Mouse (Mus musculus): ENCODE data around the gene 1700037H04Rik. TPM values are rescaled to one million over a fixed set of nuclear protein-coding genes. Genes with fewer than 3 reads are reported as not detected.

1700037H04Rik gene
- polyA plus RNA-seq, 1 experiment from 2014 or later = 99.0 TPM

DNA sequence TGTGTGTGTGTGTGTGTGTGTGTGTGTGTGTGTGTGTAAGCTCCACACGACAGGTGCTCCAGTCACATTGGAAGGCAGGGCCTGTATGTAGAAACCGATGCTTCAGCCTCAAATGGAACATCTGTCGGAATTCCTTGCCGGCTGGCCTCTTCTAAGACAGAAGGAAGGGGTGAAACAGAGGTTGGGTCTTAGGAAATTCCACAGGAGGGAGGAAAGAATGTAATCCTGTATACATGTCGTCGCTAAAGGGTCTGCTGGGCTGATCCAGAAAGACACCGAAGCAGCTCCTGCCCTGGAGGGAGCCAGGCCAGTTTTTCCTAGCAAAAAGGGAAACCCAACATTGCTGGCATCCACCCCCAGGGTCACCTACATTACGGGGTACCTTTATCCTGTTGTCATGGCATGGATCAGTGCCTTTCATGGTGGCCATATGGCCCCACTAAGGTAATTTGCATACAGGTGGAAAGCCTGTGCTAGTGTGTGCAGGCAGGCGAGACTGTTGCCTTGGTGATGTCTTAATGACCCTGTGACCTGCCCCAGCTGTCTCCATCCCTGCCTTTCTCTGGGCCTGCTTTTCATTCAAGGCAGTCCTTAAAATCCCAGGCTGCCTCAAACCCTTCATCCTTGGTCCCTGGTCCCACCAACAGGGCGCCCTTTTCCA lies 30.6 kb upstream of the 1700037H04Rik start:
- Histone ChIP-seq H3K27ac (replicated peaks) (peak overlapping the region; percentile 84), H3K4me3 (no peak overlapping the region), H3K9ac (peak overlapping the region; percentile 45), H3K4me1 (replicated peaks) (peaks cover 49% of the 10 kb centered on the region), H3K36me3 (peaks cover 32% of the 10 kb centered on the region), H3K9me3 (no peaks in the 10 kb centered on the region), H3K4me2 (peak overlapping the region; percentile 24), H3K27me3 (no peaks in the 10 kb centered on the region)
- 22% methylated on average over 10 of the region's 10 CpGs for WGBS
- ATAC-seq (ENCODE audit: low read depth) = peak; percentile 51

DNA sequence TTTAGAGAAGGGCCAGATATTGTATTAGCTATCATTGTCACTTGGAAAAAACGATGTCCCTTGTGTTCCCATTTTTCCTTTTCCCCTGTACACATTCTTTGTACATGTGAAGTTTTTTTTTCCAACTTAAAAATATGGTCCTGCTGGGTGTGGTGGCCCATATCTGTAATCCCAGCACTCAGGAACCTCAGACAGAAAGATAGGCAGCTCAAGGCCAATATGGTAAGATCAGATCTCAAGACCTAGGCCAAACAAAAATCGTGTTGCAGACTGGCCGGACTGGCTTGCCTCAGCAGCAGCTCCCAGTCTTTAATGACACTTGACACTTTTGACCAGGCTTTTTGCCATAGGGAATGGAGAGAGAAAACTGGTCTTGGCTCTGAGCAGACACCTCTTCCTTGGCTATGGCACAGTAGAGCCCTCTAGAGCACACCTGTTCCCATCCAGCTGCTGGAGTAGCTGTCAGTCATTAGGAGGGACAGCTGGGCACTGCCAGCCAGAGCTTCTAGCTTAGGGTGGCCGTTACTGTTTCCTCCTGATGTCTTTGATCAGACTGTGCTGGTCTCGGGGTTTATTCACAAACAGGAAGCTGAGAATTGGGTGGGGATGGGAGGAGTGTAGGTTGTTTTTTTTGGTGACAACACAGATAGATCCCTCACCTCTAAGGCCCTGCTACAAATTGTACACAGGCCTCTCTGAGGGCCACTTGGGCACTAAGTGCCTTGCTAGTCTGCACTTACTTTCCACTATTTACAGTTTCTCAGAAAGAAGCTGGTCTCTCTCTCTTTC lies 29.8 kb upstream of the 1700037H04Rik start:
- 39% methylated on average over 5 of the region's 5 CpGs for WGBS
- H3K4me2 ChIP-seq = peak overlapping the region; percentile 24
- no peaks in the 10 kb centered on the region for H3K27me3 ChIP-seq
- peak overlapping the region; percentile 84 for H3K27ac ChIP-seq (replicated peaks)
- H3K9me3 ChIP-seq = no peaks in the 10 kb centered on the region
- peaks cover 49% of the 10 kb centered on the region for H3K4me1 ChIP-seq (replicated peaks)
- H3K36me3 ChIP-seq = peaks cover 24% of the 10 kb centered on the region
- ATAC-seq (ENCODE audit: low read depth) = no peak
- H3K4me3 ChIP-seq = no peak overlapping the region
- peak overlapping the region; percentile 45; the same call in 1 of the 2 replicates for H3K9ac ChIP-seq

DNA sequence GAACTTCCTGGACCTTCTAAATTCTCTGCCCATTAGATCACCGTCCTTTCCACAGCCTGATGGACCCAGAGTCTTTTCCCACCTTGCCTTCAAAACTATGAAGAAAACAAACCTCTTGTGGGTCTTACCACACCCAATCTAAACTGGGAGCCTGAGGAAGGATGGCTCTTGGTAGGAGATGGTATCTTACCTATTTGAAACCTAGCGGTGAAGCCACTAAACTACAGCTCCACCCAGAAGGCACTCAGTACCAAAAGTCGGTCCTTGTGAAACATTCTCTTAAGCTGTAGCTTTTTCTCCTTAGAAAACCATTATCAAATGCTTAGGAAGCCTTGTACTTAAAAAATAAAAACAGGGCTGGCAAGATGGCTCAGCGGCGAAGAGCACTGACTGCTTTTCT lies 28.4 kb upstream of the 1700037H04Rik start:
- H3K27me3 ChIP-seq = no peaks in the 10 kb centered on the region
- no peak overlapping the region; the same call in 1 of the 2 replicates for H3K4me3 ChIP-seq
- WGBS = 96% methylated on average over 5 of the region's 5 CpGs
- H3K9me3 ChIP-seq = no peaks in the 10 kb centered on the region
- peak overlapping the region; percentile 73 for H3K4me2 ChIP-seq
- peaks cover 49% of the 10 kb centered on the region for H3K4me1 ChIP-seq (replicated peaks)
- H3K27ac ChIP-seq (replicated peaks) = no peak overlapping the region
- ATAC-seq (ENCODE audit: low read depth) = no peak
- peaks cover 10% of the 10 kb centered on the region for H3K36me3 ChIP-seq
- H3K9ac ChIP-seq = no peak overlapping the region

DNA sequence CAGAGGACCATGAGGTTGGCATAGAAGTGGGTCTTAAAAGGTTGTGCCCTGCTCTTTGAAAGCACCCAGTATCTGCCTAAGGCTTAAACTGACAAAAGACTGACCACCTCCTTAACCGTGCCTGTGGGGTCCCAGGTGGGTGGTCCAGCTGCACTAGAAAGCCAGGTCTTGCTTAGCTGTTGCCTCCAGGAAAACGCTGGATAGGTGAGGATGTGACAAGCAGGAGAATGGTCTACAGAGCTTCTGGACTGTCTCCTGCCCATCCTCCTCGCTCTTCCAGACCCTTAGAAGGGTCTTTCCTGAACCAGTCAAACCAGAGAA lies 27.7 kb upstream of the 1700037H04Rik start:
- no peaks in the 10 kb centered on the region for H3K9me3 ChIP-seq
- H3K27ac ChIP-seq (replicated peaks) = peak overlapping the region; percentile 86
- H3K4me3 ChIP-seq = peak overlapping the region; percentile 71
- ATAC-seq (ENCODE audit: low read depth) = no peak
- H3K27me3 ChIP-seq = no peaks in the 10 kb centered on the region
- peaks cover 49% of the 10 kb centered on the region for H3K4me1 ChIP-seq (replicated peaks)
- peaks cover 2% of the 10 kb centered on the region; the same call in 1 of the 2 replicates for H3K36me3 ChIP-seq
- H3K4me2 ChIP-seq = peak overlapping the region; percentile 73
- peak overlapping the region; percentile 79 for H3K9ac ChIP-seq
- 27% methylated on average over 3 of the region's 3 CpGs for WGBS

DNA sequence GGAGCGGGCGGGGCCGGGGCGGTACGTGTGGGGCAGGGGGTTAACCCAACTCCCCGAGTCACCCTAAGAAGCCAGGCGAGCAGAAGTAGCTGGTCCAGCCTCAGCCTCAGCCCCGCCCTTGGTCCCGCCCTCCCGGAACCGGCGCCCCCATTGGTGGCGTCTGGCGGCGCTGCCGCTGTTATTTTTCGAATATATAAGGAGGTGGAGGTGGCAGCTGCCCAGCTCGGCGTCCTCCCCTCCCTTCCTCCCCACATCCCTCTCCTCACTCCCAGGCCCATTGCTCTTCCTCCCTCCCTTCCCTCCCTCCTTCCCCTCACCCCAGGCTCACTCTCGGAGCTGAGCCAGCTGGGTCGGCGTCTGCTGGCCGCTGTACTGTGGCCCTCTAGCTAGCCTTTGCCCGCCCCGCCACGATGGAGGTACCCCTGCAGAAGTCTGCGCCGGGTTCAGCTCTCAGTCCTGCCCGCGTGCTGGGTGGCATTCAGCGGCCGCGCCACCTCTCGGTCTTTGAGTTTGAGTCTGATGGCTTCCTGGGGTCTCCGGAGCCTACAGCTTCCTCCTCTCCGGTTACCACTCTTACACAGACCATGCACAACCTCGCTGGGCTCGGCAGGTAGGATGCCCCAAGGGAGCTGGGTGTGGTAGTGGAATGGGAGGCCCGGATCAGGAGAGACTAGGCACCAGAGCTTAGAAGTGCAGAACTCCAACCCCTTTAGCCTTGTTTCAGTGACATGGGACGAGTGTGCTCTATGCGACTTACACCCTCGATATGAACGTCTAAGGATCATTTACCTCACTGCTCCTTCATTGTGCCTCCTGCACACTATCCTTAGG lies 27.1 kb upstream of the 1700037H04Rik start, which contains the start of the genes Cdc25b and Spef1:
Gene Cdc25b, plus strand, starts transcription at position 179 of the 831 bp plus-strand sequence.
Gene Spef1, minus strand, starts transcription at position 512 of the 831 bp plus-strand sequence.
- ATAC-seq (ENCODE audit: low read depth) = peak; percentile 83

DNA sequence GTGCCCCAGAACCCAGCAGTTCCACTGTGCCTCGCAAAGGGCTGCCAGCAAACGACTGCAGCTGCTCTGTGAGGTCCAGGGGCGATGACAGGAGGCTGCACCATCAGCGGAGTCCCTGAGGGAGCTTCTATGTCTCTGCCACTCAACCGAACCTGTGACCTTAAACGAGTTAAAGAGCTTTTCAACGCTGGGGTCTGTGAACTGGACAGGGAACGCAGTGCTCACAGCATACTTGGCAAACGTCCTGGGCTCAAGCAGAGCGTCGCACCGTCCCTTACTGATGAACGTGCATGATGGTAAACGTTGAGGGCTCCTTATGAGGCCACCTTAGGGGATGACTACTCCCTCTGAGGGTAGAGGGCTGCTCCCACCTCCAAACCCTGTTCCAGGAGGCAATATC lies 26.5 kb upstream of the 1700037H04Rik start:
- Histone ChIP-seq H3K4me1 (replicated peaks) (peaks cover 43% of the 10 kb centered on the region), H3K9me3 (no peaks in the 10 kb centered on the region), H3K27me3 (no peaks in the 10 kb centered on the region), H3K27ac (replicated peaks) (peak overlapping the region; percentile 86), H3K4me3 (peak overlapping the region; percentile 71), H3K36me3 (no peaks in the 10 kb centered on the region), H3K4me2 (peak overlapping the region; percentile 73), H3K9ac (peak overlapping the region; percentile 79)
- WGBS = under 1% methylated on average over 14 of the region's 14 CpGs
- 0 out of 2 replicates have a peak, but pooled peaks have one; percentile 1 for ATAC-seq (ENCODE audit: low read depth)

More for the DNA sequence above, 27.1 kb upstream of the 1700037H04Rik start, which contains the start of the genes Cdc25b and Spef1:
- Histone ChIP-seq H3K27me3 (no peaks in the 10 kb centered on the region), H3K4me2 (peak within 1 kb of the TSS; percentile 73), H3K9ac (peak within 1 kb of the TSS; percentile 79), H3K9me3 (no peaks in the 10 kb centered on the region), H3K4me1 (replicated peaks) (peaks cover 49% of the 10 kb centered on the region), H3K36me3 (no peaks in the 10 kb centered on the region), H3K4me3 (peak within 1 kb of the TSS; percentile 71), H3K27ac (replicated peaks) (peak within 1 kb of the TSS; percentile 86)
- WGBS = under 1% methylated on average over 43 of the region's 43 CpGs

DNA sequence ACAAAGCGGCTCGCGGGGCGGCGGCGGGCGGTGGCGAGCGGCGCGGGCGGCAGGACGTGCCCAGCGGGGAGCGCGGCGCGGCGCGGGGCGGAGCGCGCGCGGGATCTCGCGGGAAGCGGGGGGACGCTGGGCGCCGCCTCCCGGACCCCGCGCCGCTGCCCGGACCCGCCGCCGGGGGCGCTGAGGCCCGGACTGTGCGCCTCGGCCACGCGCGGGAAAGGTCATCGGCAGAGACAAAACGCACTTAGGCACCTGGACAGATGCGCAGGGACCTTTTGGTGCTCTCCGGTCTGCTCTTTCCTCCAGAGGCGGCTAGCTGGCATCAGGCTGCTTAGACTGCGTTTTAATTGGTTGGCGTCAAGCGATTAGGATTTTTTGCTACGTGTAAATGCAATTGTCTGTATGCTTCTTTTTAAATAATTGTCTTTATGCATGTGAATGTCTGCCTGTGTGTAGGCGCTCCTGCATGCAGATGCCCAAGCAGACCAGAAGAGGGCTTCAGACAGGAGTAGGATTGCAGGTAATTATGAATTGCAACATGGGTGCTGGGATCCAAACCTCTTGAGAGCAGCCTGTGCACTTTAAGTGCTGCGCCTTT lies 20.2 kb upstream of the 1700037H04Rik start, which contains the start of gene Cenpb:
Gene Cenpb, minus strand, starts transcription at position 78 of the 598 bp plus-strand sequence.
- peak within 1 kb of the TSS; percentile 96 for H3K27ac ChIP-seq (replicated peaks)
- H3K9ac ChIP-seq = peak within 1 kb of the TSS; percentile 92
- peaks cover 8% of the 10 kb centered on the region for H3K36me3 ChIP-seq
- peaks cover 41% of the 10 kb centered on the region for H3K4me1 ChIP-seq (replicated peaks)
- WGBS = 3% methylated on average over 47 of the region's 57 CpGs
- H3K9me3 ChIP-seq = no peaks in the 10 kb centered on the region
- peak within 1 kb of the TSS; percentile 93 for H3K4me3 ChIP-seq
- peak; percentile 83 for ATAC-seq (ENCODE audit: low read depth)
- no peaks in the 10 kb centered on the region for H3K27me3 ChIP-seq
- H3K4me2 ChIP-seq = peak within 1 kb of the TSS; percentile 87

DNA sequence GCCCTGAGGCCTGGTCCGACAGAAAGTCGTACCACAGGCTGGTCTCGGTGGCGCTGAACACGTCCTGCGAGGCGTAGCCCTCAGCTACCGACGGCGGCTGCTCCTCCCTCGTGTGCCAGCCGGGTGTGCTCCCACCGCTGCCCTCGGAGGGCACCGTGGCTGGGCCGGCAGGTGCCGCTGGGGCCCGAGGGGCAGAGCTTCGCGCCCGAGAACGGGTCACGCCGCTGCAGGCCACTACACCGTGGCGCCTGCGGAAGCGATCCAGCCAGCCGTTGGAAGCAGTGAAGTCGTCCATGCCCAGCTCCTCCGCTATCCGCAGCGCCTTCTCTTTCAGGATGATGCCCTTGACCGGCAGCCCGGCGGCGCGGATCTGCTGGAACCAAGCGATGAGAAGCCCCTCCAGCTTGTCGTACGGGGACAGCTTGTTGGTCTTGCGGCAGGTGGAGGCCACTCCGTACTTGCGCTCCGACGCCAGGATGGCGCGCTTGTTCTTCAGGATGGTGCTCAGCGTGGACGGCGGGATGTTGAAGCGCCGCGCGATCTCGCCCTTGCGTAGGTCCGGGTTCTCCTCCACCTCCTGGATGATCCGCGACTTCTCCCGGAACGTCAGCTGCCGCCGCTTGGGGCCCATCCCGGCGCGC lies 19.5 kb upstream of the 1700037H04Rik start:
- Histone ChIP-seq H3K27ac (replicated peaks) (peak overlapping the region; percentile 96), H3K4me1 (replicated peaks) (peaks cover 48% of the 10 kb centered on the region), H3K27me3 (no peaks in the 10 kb centered on the region), H3K4me3 (peak overlapping the region; percentile 93), H3K36me3 (peaks cover 8% of the 10 kb centered on the region), H3K4me2 (peak overlapping the region; percentile 87), H3K9ac (peak overlapping the region; percentile 92), H3K9me3 (no peaks in the 10 kb centered on the region)
- peak; percentile 64 for ATAC-seq (ENCODE audit: low read depth)
- under 1% methylated on average over 63 of the region's 67 CpGs for whole genome bisulfite sequencing

DNA sequence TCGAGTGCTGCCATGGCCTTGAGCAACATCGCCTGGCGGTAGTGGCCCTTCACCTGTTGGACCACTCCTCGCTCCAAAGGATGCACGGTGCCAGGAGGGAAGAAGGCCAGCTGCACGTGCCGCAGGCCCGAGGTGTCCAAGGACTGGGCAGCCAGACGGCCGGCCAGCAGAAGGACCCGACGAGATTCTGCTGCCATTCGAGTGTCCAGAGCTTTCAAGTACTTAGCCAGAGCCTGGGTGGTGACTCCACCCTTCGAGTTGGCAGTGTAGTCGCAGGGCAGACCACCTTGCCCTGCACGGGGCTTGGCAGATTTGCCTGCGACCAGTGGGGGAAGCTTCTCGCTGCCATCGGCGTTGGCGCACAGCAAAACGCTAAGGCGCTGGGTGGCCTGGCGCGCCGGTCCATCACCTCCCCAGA lies 19.0 kb upstream of the 1700037H04Rik start:
- peak overlapping the region; percentile 87 for H3K4me2 ChIP-seq
- peaks cover 8% of the 10 kb centered on the region for H3K36me3 ChIP-seq
- H3K9me3 ChIP-seq = no peaks in the 10 kb centered on the region
- peak overlapping the region; percentile 93 for H3K4me3 ChIP-seq
- WGBS = 22% methylated on average over 26 of the region's 26 CpGs
- peak overlapping the region; percentile 96 for H3K27ac ChIP-seq (replicated peaks)
- peaks cover 53% of the 10 kb centered on the region for H3K4me1 ChIP-seq (replicated peaks)
- peak; percentile 2; the same call in 1 of the 2 replicates for ATAC-seq (ENCODE audit: low read depth)
- no peaks in the 10 kb centered on the region for H3K27me3 ChIP-seq
- peak overlapping the region; percentile 92 for H3K9ac ChIP-seq

DNA sequence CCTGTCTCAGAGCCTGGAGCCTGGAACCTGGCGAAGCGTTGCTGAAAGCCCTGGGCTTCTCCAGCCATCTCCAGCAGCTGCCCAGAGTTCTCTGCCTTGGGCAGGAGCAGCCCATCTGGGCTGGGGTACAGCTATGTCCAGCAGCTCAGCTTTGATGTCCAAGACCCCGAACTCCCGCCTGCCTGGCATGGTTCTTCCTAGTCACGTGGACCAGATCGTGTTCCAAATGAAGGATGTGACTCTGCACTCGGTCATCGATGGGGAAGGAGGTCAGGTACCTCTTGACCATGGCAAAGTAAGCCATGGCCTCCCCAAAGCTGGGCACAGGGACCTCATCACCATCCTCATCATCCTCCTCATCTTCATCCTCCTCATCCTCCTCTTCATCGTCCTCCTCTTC lies 18.1 kb upstream of the 1700037H04Rik start:
- Histone ChIP-seq H3K27ac (replicated peaks) (peak overlapping the region; percentile 49), H3K9me3 (no peaks in the 10 kb centered on the region), H3K27me3 (peaks cover 9% of the 10 kb centered on the region), H3K9ac (peak overlapping the region; percentile 92), H3K36me3 (peaks cover 8% of the 10 kb centered on the region), H3K4me3 (peak overlapping the region; percentile 93), H3K4me2 (peak overlapping the region; percentile 87), H3K4me1 (replicated peaks) (peaks cover 58% of the 10 kb centered on the region)
- 84% methylated on average over 9 of the region's 9 CpGs for WGBS
- ATAC-seq (ENCODE audit: low read depth) = no peak

DNA sequence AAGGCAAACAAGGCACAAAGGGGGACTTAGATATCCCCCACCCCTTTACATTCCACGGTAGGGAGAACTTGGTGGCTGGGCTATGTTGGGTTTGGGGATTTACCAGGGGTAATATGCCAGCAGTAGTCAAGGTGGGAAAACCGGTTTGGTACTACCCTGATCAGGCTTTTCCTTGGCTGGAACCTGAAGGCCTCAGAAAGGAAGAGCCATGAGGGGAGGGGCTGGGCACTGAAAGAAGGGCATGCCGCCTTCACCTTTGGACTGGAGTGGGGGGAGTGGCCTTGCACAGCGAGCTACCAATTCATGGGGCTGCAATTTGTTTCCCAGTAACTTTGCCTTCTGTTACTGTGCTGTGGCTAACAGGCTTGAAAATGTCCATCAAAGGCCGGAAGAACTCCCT lies 16.6 kb upstream of the 1700037H04Rik start:
- peak overlapping the region; percentile 87 for H3K4me2 ChIP-seq
- peak overlapping the region; percentile 92 for H3K9ac ChIP-seq
- H3K4me3 ChIP-seq = peak overlapping the region; percentile 93; the same call in 1 of the 2 replicates
- peaks cover 62% of the 10 kb centered on the region for H3K4me1 ChIP-seq (replicated peaks)
- peaks cover 8% of the 10 kb centered on the region for H3K36me3 ChIP-seq
- no peak for ATAC-seq (ENCODE audit: low read depth)
- H3K27me3 ChIP-seq = peaks cover 23% of the 10 kb centered on the region
- 0 out of 2 replicates have a peak overlapping the region, but pooled peaks have one; percentile 18 for H3K27ac ChIP-seq (replicated peaks)
- no peaks in the 10 kb centered on the region for H3K9me3 ChIP-seq
- WGBS = 57% methylated on average over 5 of the region's 5 CpGs
